Mouse (Mus musculus) liver, postnatal 0 days (tissue): Measurements from ENCODE around the gene Clic4. TPM values are rescaled to one million over a fixed set of nuclear protein-coding genes. Genes with fewer than 3 reads are reported as not detected.

Experiments used
- ATAC-seq: fragments of 200-750 bp; cut with Nextera tagmentation; 2 replicates; pipeline ENCODE4 v1.8.0; 2017; ENCODE audit warnings: mild to moderate bottlenecking, moderate library complexity
- DNase-seq: peaks from one replicate; pipeline ENCODE4 v3.0.0-alpha.2; 2016
- H3K27ac ChIP-seq: fragments of 300-500 bp; sonication (generic); 2 replicates; pipeline ENCODE4 v1.5.1; 2014; ENCODE audit warnings: antibody characterized with exemption, moderate library complexity, mild to moderate bottlenecking, low read depth
- H3K27me3 ChIP-seq: fragments of 300-500 bp; sonication (generic); 2 replicates; pipeline ENCODE4 v1.6.1; 2014; ENCODE audit warnings: low read length, control low read depth, mixed read lengths; ENCODE audit not compliant: insufficient read depth
- H3K36me3 ChIP-seq: fragments of 300-500 bp; sonication (generic); replicated peaks from 2 replicates; pipeline ENCODE4 v1.6.1; 2014; ENCODE audit warnings: mild to moderate bottlenecking, control low read depth, low read length, moderate library complexity, mixed read lengths; ENCODE audit not compliant: insufficient read depth
- H3K4me1 ChIP-seq: fragments of 300-500 bp; sonication (generic); 2 replicates; pipeline ENCODE4 v1.6.1; 2014; ENCODE audit warnings: antibody characterized with exemption, mild to moderate bottlenecking, control low read depth; ENCODE audit not compliant: insufficient read depth
- H3K4me2 ChIP-seq: fragments of 300-500 bp; sonication (generic); 2 replicates; pipeline ENCODE4 v1.6.1; 2014; ENCODE audit warnings: low read depth, mild to moderate bottlenecking, low read length, moderate library complexity, mixed read lengths
- H3K4me3 ChIP-seq: fragments of 300-500 bp; sonication (generic); 2 replicates; pipeline ENCODE4 v1.5.1; 2014; ENCODE audit warnings: low read depth, low read length
- H3K9ac ChIP-seq: fragments of 300-500 bp; sonication (generic); replicated peaks from 2 replicates; pipeline ENCODE4 v1.6.1; 2014; ENCODE audit warnings: mild to moderate bottlenecking, moderate library complexity
- H3K9me3 ChIP-seq: fragments of 300-500 bp; sonication (generic); 2 replicates; pipeline ENCODE4 v1.6.1; 2016; ENCODE audit warnings: mild to moderate bottlenecking, control low read depth, low read length, mixed read lengths
- CTCF ChIP-seq: sonication (generic); IDR thresholded peaks from 2 replicates; pipeline ENCODE4 v1.5.1; 2016; ENCODE audit warnings: antibody characterized with exemption, low read depth
- EP300 ChIP-seq: IDR thresholded peaks from 2 replicates; pipeline ENCODE4 v1.6.1; 2016; ENCODE audit warnings: antibody characterized with exemption, low read depth, mild to moderate bottlenecking
- WGBS: fragments of 180-500 bp; shearing (Covaris S2); extraction: QIAGEN DNeasy Blood & Tissue Kit; methylation state at CpG from one replicate; pipeline ENCODE4 v1.1.7; 2014; ENCODE audit not compliant: insufficient replicate concordance; 5-methylcytosine and 5-hydroxymethylcytosine counted together
- polyA plus RNA-seq: library from polyadenylated mRNA; unstranded; fragments of >200 nt; fragmentation: Nextera tagmentation; extraction: Ambion mirVana; gene quantifications from 2 replicates; pipeline ENCODE4 v1.2.1, GENCODE M21; 2015

Gene Clic4
- polyA plus RNA-seq, 1 experiment from 2014 or later, result 64.6 TPM

GRCm38 (mm10) chr4:135221632-135222407 lies 50.8 kb downstream of the Clic4 start:
- H3K9me3 ChIP-seq, result no peaks in the 10 kb centered on the region
- 84% methylated on average over 12 of the region's 12 CpGs for WGBS
- no peak for DNase-seq
- H3K9ac ChIP-seq, result no peak overlapping the region
- no peaks in the 10 kb centered on the region for H3K27me3 ChIP-seq
- peaks cover 68% of the 10 kb centered on the region for H3K36me3 ChIP-seq
- no peak overlapping the region for H3K4me3 ChIP-seq
- H3K4me1 ChIP-seq, result peaks cover 3% of the 10 kb centered on the region; the same call in 1 of the 2 replicates
- no peak overlapping the region for H3K4me2 ChIP-seq
- TF ChIP-seq EP300, result no peak
- no peak for TF ChIP-seq CTCF
- H3K27ac ChIP-seq, result no peak overlapping the region
- no peak for ATAC-seq

- 73% methylated on average over 3 of the region's 3 CpGs for WGBS
- Histone ChIP-seq H3K27ac (peak overlapping the region; percentile 39; the same call in 1 of the 2 replicates), H3K9ac (no peak overlapping the region), H3K4me1 (no peaks in the 10 kb centered on the region), H3K4me3 (no peak overlapping the region), H3K9me3 (no peaks in the 10 kb centered on the region), H3K4me2 (no peak overlapping the region), H3K36me3 (peaks cover 75% of the 10 kb centered on the region), H3K27me3 (no peaks in the 10 kb centered on the region)
- DNase-seq, result no peak
- no peak for ATAC-seq
- TF ChIP-seq EP300 (no peak), CTCF (no peak)
These were observed 52.0 kb downstream of the Clic4 start for GRCm38 (mm10) chr4:135220641-135221040.

- H3K4me2 ChIP-seq, result no peak overlapping the region
- peak; percentile 86 for DNase-seq
- 43% methylated on average over 4 of the region's 4 CpGs for WGBS
- no peak overlapping the region for H3K27ac ChIP-seq
- H3K9me3 ChIP-seq, result no peaks in the 10 kb centered on the region
- no peaks in the 10 kb centered on the region for H3K27me3 ChIP-seq
- ATAC-seq, result peak; percentile 44; the same call in 1 of the 2 replicates
- no peaks in the 10 kb centered on the region for H3K4me1 ChIP-seq
- H3K36me3 ChIP-seq, result peaks cover 75% of the 10 kb centered on the region
- H3K4me3 ChIP-seq, result no peak overlapping the region
- no peak for TF ChIP-seq EP300
- TF ChIP-seq CTCF, result peak; percentile 89
- H3K9ac ChIP-seq, result no peak overlapping the region
These were observed 53.0 kb downstream of the Clic4 start for GRCm38 (mm10) chr4:135219652-135220051.

GRCm38 (mm10) chr4:135209846-135210245 lies 62.8 kb downstream of the Clic4 start:
- peaks cover 19% of the 10 kb centered on the region; the same call in 1 of the 2 replicates for H3K36me3 ChIP-seq
- H3K9me3 ChIP-seq, result no peaks in the 10 kb centered on the region
- DNase-seq, result no peak

GRCm38 (mm10) chr4:135205711-135206600 lies 66.7 kb downstream of the Clic4 start:
- DNase-seq (peak; percentile 91), ATAC-seq (peak; percentile 61)
- TF ChIP-seq CTCF, result peak; percentile 95
- peak; percentile 45; the same call in 1 of the 2 replicates for TF ChIP-seq EP300
- Histone ChIP-seq H3K36me3 (no peaks in the 10 kb centered on the region), H3K27me3 (peaks cover 8% of the 10 kb centered on the region; the same call in 1 of the 2 replicates), H3K4me1 (peaks cover 19% of the 10 kb centered on the region), H3K4me3 (peak overlapping the region; percentile 28), H3K4me2 (peak overlapping the region; percentile 69), H3K27ac (peak overlapping the region; percentile 73), H3K9ac (peak overlapping the region; percentile 44; the same call in 1 of the 2 replicates), H3K9me3 (no peaks in the 10 kb centered on the region)
- 3% methylated on average over 47 of the region's 47 CpGs for WGBS

More at GRCm38 (mm10) chr4:135209846-135210245, 62.8 kb downstream of the Clic4 start:
- no peak overlapping the region for H3K9ac ChIP-seq
- peaks cover 9% of the 10 kb centered on the region; the same call in 1 of the 2 replicates for H3K4me1 ChIP-seq
- no peak overlapping the region for H3K27ac ChIP-seq
- no peak overlapping the region for H3K4me2 ChIP-seq
- H3K27me3 ChIP-seq, result peaks cover 5% of the 10 kb centered on the region; the same call in 1 of the 2 replicates
- TF ChIP-seq CTCF (no peak), EP300 (no peak)
- 82% methylated on average over 2 of the region's 2 CpGs for WGBS
- H3K4me3 ChIP-seq, result no peak overlapping the region
- no peak for ATAC-seq

GRCm38 (mm10) chr4:135205254-135205653 lies 67.4 kb downstream of the Clic4 start:
- peaks cover 19% of the 10 kb centered on the region for H3K4me1 ChIP-seq
- no peak overlapping the region for H3K9ac ChIP-seq
- no peak overlapping the region for H3K4me3 ChIP-seq
- no peak for DNase-seq
- no peaks in the 10 kb centered on the region for H3K9me3 ChIP-seq
- ATAC-seq, result no peak
- no peaks in the 10 kb centered on the region for H3K36me3 ChIP-seq
- H3K27ac ChIP-seq, result no peak overlapping the region
- no peak overlapping the region for H3K4me2 ChIP-seq
- WGBS, result 57% methylated on average over 5 of the region's 5 CpGs
- no peak for TF ChIP-seq EP300
- TF ChIP-seq CTCF, result no peak
- H3K27me3 ChIP-seq, result peaks cover 8% of the 10 kb centered on the region; the same call in 1 of the 2 replicates
